Mouse (Mus musculus) lung, embryonic 14.5 days (tissue): ENCODE measurements around the gene Crebl2. TPM values are rescaled to one million over a fixed set of nuclear protein-coding genes. Genes with fewer than 3 reads are reported as not detected.

Experiments used
- ATAC-seq: fragments of 200-750 bp; cut with Nextera tagmentation; 2 replicates; pipeline ENCODE4 v1.8.0; 2017; ENCODE audit warnings: mild to moderate bottlenecking, moderate TSS enrichment, moderate library complexity; ENCODE audit not compliant: insufficient read depth
- DNase-seq: peaks from one replicate; pipeline ENCODE4 v3.0.0-alpha.2; 2015
- H3K27ac ChIP-seq: fragments of 300-500 bp; sonication (generic); 2 replicates; pipeline ENCODE4 v1.5.1; 2014; ENCODE audit warnings: low read depth, mild to moderate bottlenecking, moderate library complexity
- H3K27me3 ChIP-seq: fragments of 300-500 bp; sonication (generic); 2 replicates; pipeline ENCODE4 v1.6.1; 2014; ENCODE audit warnings: low read length, control low read depth; ENCODE audit not compliant: insufficient read depth
- H3K36me3 ChIP-seq: fragments of 300-500 bp; sonication (generic); 2 replicates; pipeline ENCODE4 v1.6.1; 2014; ENCODE audit warnings: control low read depth; ENCODE audit not compliant: insufficient read depth
- H3K4me1 ChIP-seq: fragments of 300-500 bp; sonication (generic); 2 replicates; pipeline ENCODE4 v1.6.1; 2014; ENCODE audit warnings: antibody characterized with exemption, control low read depth; ENCODE audit not compliant: insufficient read depth
- H3K4me2 ChIP-seq: fragments of 300-500 bp; sonication (generic); 2 replicates; pipeline ENCODE4 v1.6.1; 2014; ENCODE audit warnings: mild to moderate bottlenecking
- H3K4me3 ChIP-seq: fragments of 300-500 bp; sonication (generic); 2 replicates; pipeline ENCODE4 v1.5.1; 2014; ENCODE audit warnings: low read depth, low read length
- H3K9ac ChIP-seq: fragments of 300-500 bp; sonication (generic); 2 replicates; pipeline ENCODE4 v1.6.1; 2014
- H3K9me3 ChIP-seq: fragments of 300-500 bp; sonication (generic); 2 replicates; pipeline ENCODE4 v1.6.1; 2016; ENCODE audit warnings: low read depth, low read length, control low read depth
- CTCF ChIP-seq: IDR thresholded peaks from 2 replicates; pipeline ENCODE4 v1.5.1; 2016; ENCODE audit warnings: antibody characterized with exemption, low read depth
- WGBS: fragments of 180-500 bp; shearing (Covaris S2); extraction: QIAGEN DNeasy Blood & Tissue Kit; methylation state at CpG from one replicate; pipeline ENCODE4 v1.1.7; 2014; 5-methylcytosine and 5-hydroxymethylcytosine counted together
- polyA plus RNA-seq: library from polyadenylated mRNA; unstranded; fragments of >200 nt; fragmentation: Nextera tagmentation; extraction: Ambion mirVana; gene quantifications from 2 replicates; pipeline ENCODE4 v1.2.1, GENCODE M21; 2014

Gene Crebl2
- polyA plus RNA-seq, 1 experiment from 2014 or later = 1.4 TPM

- H3K4me3 ChIP-seq = no peak overlapping the region
- no peak for DNase-seq
- no peak overlapping the region for H3K9ac ChIP-seq
- WGBS = 78% methylated on average over 5 of the region's 5 CpGs
- no peak overlapping the region for H3K27ac ChIP-seq
- H3K4me2 ChIP-seq = no peak overlapping the region
- no peak for TF ChIP-seq CTCF
- no peaks in the 10 kb centered on the region for H3K4me1 ChIP-seq
- no peaks in the 10 kb centered on the region for H3K36me3 ChIP-seq
- no peak for ATAC-seq
- no peaks in the 10 kb centered on the region for H3K9me3 ChIP-seq
- H3K27me3 ChIP-seq = no peaks in the 10 kb centered on the region
Measured at GRCm38 (mm10) chr6:134804736-134805277, 25.1 kb upstream of the Crebl2 start.

GRCm38 (mm10) chr6:134806130-134806529, 23.8 kb upstream of the Crebl2 start:
- no peak overlapping the region for H3K4me3 ChIP-seq

GRCm38 (mm10) chr6:134807091-134807490, 22.9 kb upstream of the Crebl2 start:
- Histone ChIP-seq H3K4me3 (no peak overlapping the region), H3K9me3 (no peaks in the 10 kb centered on the region), H3K36me3 (no peaks in the 10 kb centered on the region), H3K4me2 (no peak overlapping the region), H3K27me3 (no peaks in the 10 kb centered on the region), H3K4me1 (no peaks in the 10 kb centered on the region), H3K27ac (no peak overlapping the region), H3K9ac (no peak overlapping the region)
- WGBS = 73% methylated on average over 2 of the region's 2 CpGs
- DNase-seq (no peak), ATAC-seq (no peak)
- TF ChIP-seq CTCF = no peak

More at GRCm38 (mm10) chr6:134806130-134806529, 23.8 kb upstream of the Crebl2 start:
- Histone ChIP-seq H3K9ac (no peak overlapping the region), H3K4me2 (no peak overlapping the region), H3K9me3 (no peaks in the 10 kb centered on the region), H3K27ac (no peak overlapping the region), H3K27me3 (no peaks in the 10 kb centered on the region), H3K36me3 (no peaks in the 10 kb centered on the region), H3K4me1 (no peaks in the 10 kb centered on the region)
- TF ChIP-seq CTCF = no peak
- DNase-seq (no peak), ATAC-seq (no peak)
- WGBS = 83% methylated on average over 6 of the region's 6 CpGs

GRCm38 (mm10) chr6:134807794-134808193, 22.2 kb upstream of the Crebl2 start:
- H3K36me3 ChIP-seq = no peaks in the 10 kb centered on the region
- no peak overlapping the region for H3K4me3 ChIP-seq
- no peak overlapping the region for H3K9ac ChIP-seq
- TF ChIP-seq CTCF = no peak
- H3K27me3 ChIP-seq = no peaks in the 10 kb centered on the region
- WGBS = 83% methylated on average over 11 of the region's 11 CpGs
- H3K4me2 ChIP-seq = no peak overlapping the region
- DNase-seq = no peak
- no peak for ATAC-seq
- H3K27ac ChIP-seq = no peak overlapping the region
- no peaks in the 10 kb centered on the region for H3K4me1 ChIP-seq
- no peaks in the 10 kb centered on the region for H3K9me3 ChIP-seq

- Histone ChIP-seq H3K4me3 (no peak overlapping the region), H3K4me2 (no peak overlapping the region), H3K27me3 (no peaks in the 10 kb centered on the region), H3K27ac (no peak overlapping the region), H3K4me1 (no peaks in the 10 kb centered on the region), H3K9ac (no peak overlapping the region), H3K36me3 (no peaks in the 10 kb centered on the region), H3K9me3 (no peaks in the 10 kb centered on the region)
- DNase-seq (no peak), ATAC-seq (no peak)
- 77% methylated on average over 1 of the region's 1 CpGs for WGBS
- TF ChIP-seq CTCF = no peak
Measured at GRCm38 (mm10) chr6:134813066-134813465, 16.9 kb upstream of the Crebl2 start.

GRCm38 (mm10) chr6:134817051-134817928, 12.7 kb upstream of the Crebl2 start:
- Histone ChIP-seq H3K4me3 (no peak overlapping the region), H3K4me1 (no peaks in the 10 kb centered on the region), H3K36me3 (no peaks in the 10 kb centered on the region), H3K4me2 (no peak overlapping the region), H3K27me3 (no peaks in the 10 kb centered on the region), H3K27ac (no peak overlapping the region), H3K9me3 (no peaks in the 10 kb centered on the region), H3K9ac (no peak overlapping the region)
- TF ChIP-seq CTCF = no peak
- WGBS = 38% methylated on average over 12 of the region's 12 CpGs
- no peak for DNase-seq
- ATAC-seq = no peak

- no peak for TF ChIP-seq CTCF
- DNase-seq = no peak
- no peaks in the 10 kb centered on the region for H3K27me3 ChIP-seq
Measured at GRCm38 (mm10) chr6:134819741-134820140, 10.2 kb upstream of the Crebl2 start.

More at GRCm38 (mm10) chr6:134819741-134820140, 10.2 kb upstream of the Crebl2 start:
- no peak for ATAC-seq
- Histone ChIP-seq H3K36me3 (no peaks in the 10 kb centered on the region), H3K4me2 (no peak overlapping the region), H3K9me3 (no peaks in the 10 kb centered on the region), H3K4me3 (no peak overlapping the region), H3K4me1 (no peaks in the 10 kb centered on the region), H3K9ac (no peak overlapping the region), H3K27ac (no peak overlapping the region)
- WGBS = 24% methylated on average over 5 of the region's 5 CpGs
